Mouse (Mus musculus): ENCODE measurements around the gene Ak4.

Ak4 gene

GRCm38 (mm10) chr4:101515853-101516252 is 96.8 kb downstream of the Ak4 start:
- no peak for DNase-seq
